Mouse (Mus musculus) kidney, postnatal 25 days (tissue): ENCODE data around the gene Ccdc58.
"Not testable (repeated sequence)": the region's sequence is repeated elsewhere in the genome, so short reads cannot be mapped to it uniquely, and the experiment has no call there.

ENCODE experiments used
- DNase-seq, 2 experiments: peaks; one replicate each; pipeline ENCODE4 v3.0.0; 2021; ENCODE audit warnings: mixed read lengths in 2 of 2

Ccdc58 gene

GRCm38 (mm10) chr16:36079916-36080315 lies 8.4 kb downstream of the Ccdc58 start:
- DNase-seq: no peak

GRCm38 (mm10) chr16:36087846-36088245 lies 16.4 kb downstream of the Ccdc58 start:
- DNase-seq: peak; percentile 22 to 63

- DNase-seq: peak; percentile 40 to 61
Measured at GRCm38 (mm10) chr16:36089065-36089464, 17.6 kb downstream of the Ccdc58 start.

- DNase-seq: peak; percentile 27 to 53
Measured at GRCm38 (mm10) chr16:36089850-36090616, 18.5 kb downstream of the Ccdc58 start.

GRCm38 (mm10) chr16:36090785-36091509 lies 19.5 kb downstream of the Ccdc58 start:
- no peak for DNase-seq

GRCm38 (mm10) chr16:36094079-36094478 lies 22.6 kb downstream of the Ccdc58 start:
- DNase-seq: no peak

GRCm38 (mm10) chr16:36097813-36098499 lies 26.5 kb downstream of the Ccdc58 start:
- DNase-seq: not testable (repeated sequence)

GRCm38 (mm10) chr16:36101526-36101925 lies 30.0 kb downstream of the Ccdc58 start:
- no peak for DNase-seq

- no peak for DNase-seq
Measured at GRCm38 (mm10) chr16:36102211-36102610, 30.7 kb downstream of the Ccdc58 start.

GRCm38 (mm10) chr16:36111486-36111885 lies 40.0 kb downstream of the Ccdc58 start:
- DNase-seq: not testable (repeated sequence)

GRCm38 (mm10) chr16:36115751-36116150 lies 44.3 kb downstream of the Ccdc58 start:
- not testable (repeated sequence) for DNase-seq

GRCm38 (mm10) chr16:36128092-36128491 lies 56.6 kb downstream of the Ccdc58 start:
- peak; percentile 7 to 39 for DNase-seq

GRCm38 (mm10) chr16:36131141-36131540 lies 59.7 kb downstream of the Ccdc58 start, which contains the start of gene Csta1:
Gene Csta1 (minus strand): TSS chr16:36131241.
- no peak for DNase-seq

- no peak for DNase-seq
Measured at GRCm38 (mm10) chr16:36138201-36138600, 66.7 kb downstream of the Ccdc58 start.
